Mouse (Mus musculus) embryonic fibroblast, embryonic 13.5 days (primary cell): ENCODE measurements around the gene Mmd2.

Source experiments
- CTCF ChIP-seq: IDR thresholded peaks from 2 replicates; pipeline ENCODE4 v1.5.1; 2011; ENCODE audit warnings: mild to moderate bottlenecking, control low read depth, low read length, moderate library complexity, borderline replicate concordance; ENCODE audit not compliant: insufficient read depth
- POLR2A ChIP-seq: IDR thresholded peaks from 2 replicates; pipeline ENCODE4 v1.6.1; 2011; ENCODE audit warnings: low read depth, mild to moderate bottlenecking, control low read depth, low read length, moderate library complexity

GRCm38 (mm10) chr5:142605288-142605687 is 3.3 kb downstream of the Mmd2 start:
- TF ChIP-seq CTCF (no peak), POLR2A (no peak)
